Mouse (Mus musculus) cerebellum, postnatal 14 days (tissue): Measurements from ENCODE around the gene Eif2b3.

Experiments
- DNase-seq, 2 experiments: peaks; one replicate each; pipeline ENCODE4 v3.0.0; 2021; ENCODE audit warnings: mixed read lengths in 2 of 2

The Eif2b3 gene

DNA sequence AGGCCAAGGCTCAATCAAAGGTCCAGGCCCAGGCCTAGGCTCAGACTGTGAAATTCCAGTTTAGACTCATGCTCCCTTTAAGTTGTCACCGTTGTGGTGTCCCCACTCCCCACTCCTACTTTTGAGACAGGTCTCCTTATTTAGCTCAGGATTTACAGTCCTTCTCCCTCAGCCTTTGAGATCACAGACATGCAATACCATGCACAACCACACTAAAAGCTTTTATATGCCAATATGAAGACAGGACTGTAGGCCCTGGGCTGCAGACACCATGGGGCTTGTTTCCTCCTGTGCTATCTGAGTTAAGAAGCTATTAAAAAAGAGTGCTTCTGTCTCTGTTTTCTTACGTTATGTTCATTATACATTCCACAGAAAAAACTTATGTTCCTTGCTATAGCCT lies 1.5 kb upstream of the Eif2b3 start:
- DNase-seq = no peak

DNA sequence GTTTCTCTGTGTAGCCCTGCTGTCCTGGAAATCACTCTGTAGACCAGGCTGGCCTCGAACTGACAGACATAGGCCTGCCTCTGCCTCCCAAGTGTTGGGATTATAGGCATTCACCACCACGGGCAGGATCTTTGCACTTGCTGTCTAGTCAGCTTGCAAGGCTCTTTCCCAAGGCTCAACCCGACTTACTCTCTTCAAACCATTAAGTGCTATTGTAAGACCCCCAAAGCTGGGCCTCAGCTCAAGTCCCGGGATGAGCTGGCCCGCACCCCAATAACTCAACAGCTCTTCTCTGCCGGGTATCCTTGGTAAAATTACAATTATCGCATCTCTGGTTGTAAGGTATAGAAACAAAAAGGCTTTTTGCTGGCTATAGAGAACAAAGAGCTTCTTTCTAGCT lies 875 bp upstream of the Eif2b3 start:
- DNase-seq = no peak

DNA sequence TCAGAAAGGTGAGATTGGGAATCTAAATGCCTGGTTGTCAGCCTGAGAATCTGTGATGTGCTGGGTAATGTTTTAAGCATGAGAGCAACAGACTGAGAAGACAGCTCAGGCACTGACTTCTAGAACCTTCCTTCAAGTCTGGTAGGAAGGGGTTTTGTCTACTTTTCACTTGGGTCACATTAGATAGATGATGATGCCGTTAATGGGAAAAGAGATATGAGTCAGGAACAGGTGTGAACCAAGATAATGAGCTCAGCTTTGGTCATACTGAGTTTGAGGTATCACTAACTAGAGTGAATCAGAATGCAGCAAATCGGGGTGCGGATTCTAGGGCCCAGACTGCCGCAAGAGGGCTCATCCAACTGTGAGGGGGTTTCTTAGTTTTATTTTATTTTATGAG lies 4.3 kb downstream of the Eif2b3 start:
- DNase-seq = no peak

DNA sequence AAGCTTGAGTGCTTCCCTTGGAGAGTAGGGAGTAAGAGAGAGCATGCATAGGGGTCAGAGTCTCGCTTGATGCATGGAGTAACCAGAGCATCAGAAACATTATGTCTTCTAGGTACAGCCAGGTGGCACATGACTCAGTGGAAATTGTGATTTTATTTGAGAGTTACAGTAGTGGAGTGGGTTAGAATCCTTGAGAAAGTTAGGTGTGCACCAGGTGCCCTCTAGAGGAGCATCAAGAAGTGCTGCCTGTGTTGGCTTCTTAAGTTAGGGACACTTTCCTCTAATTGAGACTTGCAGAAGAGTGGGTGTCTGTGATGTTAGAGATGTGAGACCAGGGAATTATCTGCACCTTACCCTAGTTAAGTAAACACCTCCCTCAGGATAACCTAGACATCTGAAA lies 11.9 kb downstream of the Eif2b3 start:
- DNase-seq = no peak

DNA sequence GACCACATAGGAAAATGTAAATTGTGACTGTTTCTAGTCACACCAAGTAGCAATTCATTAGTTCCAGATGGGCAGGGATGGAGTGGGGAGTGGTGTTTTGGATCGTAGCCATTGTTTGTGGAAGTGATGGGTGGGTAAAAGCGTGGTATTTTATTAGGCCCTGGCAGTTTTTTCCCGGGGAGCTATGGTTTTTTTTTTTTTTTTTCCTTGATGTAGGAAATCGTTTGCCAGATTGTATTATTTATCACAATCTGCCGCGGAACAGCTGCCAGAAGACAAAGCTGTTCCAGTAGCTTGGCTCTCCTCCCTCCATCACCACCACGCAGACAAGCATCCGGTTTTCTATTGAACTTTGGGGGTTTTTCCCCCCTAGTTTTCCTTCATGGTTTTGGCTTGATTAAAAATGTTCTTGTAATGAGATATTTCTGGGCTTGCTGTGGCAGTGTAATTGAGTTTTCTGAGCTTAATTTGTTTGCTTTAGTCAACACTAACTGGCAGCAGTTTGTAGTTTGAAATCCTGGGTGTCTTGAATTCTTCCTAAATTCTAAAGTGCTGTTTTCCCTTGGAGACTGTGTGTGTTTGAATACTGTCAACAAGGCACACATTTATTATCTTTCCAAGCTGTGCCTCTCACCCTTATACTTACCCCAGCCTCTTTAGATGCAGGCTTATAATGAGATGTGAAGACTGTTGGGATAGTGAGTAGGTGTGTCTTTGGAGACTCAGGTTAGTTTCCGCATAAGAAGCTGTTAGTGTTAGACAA lies 20.9 kb downstream of the Eif2b3 start:
- peak; percentile 66 to 76 for DNase-seq

DNA sequence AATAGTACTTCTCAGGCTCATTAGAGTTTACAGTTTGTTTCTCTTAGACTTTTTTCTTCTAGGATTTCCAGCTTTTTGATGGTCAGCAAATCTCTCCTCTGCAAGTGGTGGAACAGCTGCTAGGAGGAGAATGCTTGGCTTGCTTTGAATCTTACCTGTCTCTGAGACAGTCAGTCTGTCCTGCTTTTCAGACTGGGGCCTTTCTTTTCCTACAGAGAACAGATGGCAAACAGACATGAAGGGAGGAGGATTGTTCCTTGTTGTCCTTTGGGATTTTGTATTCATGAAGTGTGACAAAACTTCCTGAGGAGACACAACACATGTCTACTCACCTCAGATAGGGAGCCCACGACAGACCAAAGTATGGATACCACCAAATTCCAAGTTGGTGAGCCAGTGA lies 21.6 kb downstream of the Eif2b3 start:
- DNase-seq = no peak

DNA sequence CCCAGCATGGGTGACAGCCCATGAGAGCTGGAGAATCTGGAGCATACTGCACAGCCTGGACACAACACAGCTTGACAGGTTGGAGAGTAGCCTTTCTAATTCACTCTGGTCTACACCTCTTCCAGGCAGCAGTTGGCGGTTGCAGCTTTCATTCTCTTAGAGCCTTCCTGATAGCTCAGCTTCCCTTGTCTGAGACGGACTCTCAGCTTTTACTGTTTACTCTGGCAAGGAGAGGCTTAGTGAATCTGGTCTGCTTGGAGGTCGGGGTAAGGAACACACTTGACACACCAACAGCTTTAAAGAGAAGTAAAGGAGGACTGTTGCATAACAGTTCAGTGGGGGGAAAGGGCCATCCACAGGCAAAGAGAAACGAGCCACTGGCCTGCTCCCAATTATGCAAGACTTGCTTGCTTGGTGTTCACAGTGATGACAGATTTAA lies 22.1 kb downstream of the Eif2b3 start:
- DNase-seq = peak; percentile 36 to 41

DNA sequence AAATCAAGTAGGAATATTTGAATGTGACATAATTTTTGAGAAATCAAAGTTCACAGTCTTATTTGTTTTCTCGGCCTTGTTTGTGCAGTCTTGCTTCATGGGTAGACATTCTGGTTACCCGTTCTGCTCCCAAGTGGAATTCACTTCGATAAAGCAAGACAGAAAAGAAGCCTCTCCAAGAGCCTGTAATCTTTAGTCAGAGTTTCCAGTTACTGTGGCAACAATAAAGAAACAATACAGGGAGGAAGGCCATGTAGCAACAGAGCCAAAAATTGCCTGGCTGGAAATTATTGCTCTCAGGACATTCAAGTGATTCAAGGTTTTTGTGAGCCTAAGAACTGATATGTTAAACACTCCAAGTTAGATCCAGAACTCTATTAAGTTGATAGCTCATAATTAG lies 29.6 kb downstream of the Eif2b3 start:
- no peak for DNase-seq

DNA sequence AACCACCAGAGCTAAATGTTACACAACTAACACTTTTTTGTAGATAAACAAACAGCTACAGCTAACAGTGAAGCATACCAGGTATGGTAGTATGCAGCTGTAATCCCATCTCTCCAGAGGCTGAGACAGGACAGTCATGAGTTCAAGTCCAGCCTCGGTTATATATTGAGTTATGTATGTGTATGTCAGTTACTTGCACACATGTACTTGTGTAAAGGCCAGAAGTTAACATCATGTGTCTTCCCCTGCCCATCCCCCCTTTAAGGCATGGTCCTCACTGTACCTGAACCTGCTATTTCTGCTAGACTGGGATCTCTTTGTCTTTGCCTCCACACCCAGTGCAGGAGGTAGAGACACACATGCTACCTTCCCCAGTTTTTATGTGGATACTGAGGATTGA lies 30.3 kb downstream of the Eif2b3 start:
- no peak for DNase-seq

DNA sequence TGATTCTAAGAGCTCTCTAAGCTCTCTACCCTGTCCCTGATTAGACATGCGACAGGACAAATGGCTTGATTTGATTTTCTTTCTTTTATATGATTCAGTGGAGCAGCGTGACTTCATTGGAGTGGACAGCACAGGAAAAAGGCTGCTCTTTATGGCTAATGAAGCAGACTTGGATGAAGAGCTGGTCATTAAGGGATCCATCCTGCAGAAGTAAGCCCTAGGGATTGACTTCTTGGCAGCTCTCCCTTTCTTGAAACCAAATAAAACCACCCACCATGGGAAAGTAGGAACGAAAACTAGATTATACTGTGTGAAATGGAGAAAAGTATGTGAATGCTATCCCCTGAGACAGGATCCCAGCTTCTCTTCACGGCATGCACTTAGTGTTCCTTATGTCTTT lies 33.4 kb downstream of the Eif2b3 start:
- DNase-seq = peak; percentile 11 to 24

DNA sequence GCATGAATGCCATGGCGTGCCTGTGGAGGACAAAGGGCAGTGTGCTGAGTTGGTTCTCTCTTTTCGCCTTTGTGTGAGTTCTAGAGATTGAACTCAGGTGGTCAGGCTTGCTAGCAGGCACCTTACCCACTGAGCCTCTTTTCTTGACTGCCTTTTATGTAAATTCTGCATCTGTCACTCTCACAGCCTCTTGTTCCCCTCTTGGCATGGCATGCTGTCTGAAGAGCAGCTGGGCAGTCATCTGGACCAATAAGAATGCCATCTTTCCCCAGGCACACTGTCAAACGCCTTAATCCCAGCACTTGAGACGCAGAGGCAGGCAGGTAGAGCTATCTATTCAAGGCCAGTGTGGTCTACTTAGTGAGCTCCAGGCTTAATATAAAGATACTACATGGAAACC lies 34.8 kb downstream of the Eif2b3 start:
- peak; percentile 17 to 21 for DNase-seq

DNA sequence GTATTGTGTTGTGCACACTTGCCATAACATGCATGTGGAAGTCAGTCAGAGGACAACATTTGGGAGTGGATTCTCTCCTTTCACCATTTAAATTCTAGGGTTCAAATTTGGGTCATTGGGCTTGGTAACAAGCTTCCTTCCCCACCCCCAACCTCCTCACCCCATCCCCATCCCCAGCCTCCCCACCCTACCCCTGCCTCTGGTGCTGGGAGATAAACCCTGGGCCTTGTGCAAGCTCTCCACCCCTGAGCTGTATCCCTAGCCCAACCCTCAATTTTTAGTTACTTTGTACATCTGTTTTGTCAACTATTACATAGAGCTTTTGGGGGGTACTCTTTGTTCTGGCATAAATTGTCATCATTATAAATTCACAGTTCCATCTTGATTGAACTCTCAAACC lies 36.9 kb downstream of the Eif2b3 start:
- DNase-seq = no peak

DNA sequence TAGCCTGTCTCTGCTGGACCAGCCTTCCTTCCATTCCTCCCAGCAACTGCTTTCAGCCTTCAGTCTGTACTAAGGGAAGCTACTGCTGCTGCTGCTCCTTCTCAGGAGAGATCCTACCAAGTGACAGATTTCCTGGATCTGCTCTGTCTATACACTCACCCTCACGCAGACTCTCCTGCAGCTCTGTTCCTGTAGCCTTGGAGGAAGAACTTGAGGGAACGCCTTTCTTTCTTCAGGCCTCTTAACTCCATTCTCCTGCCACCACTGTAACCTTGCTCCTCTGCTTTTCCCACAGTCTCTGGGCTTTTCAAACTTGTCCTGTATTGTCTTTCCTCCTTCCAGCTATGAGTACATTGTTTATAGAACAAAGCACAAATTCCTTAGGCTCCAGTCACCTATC lies 37.3 kb downstream of the Eif2b3 start:
- DNase-seq = no peak

DNA sequence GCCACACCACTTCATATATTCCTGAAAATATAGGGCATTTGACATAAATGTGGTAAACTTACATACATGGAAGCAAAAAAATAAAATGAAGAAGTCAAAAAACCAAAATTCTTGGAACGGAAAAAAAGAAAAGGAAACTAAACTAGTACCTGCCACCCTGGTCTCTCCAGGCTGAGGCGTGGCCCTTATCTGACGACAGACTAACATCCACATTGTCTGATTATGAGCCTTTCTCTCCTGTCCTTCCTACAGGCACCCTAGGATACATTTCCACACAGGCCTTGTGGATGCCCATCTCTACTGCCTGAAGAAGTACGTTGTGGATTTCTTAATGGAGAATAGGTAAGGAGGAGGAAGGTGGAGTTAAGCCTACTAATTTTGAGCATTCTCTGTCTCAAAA lies 39.3 kb downstream of the Eif2b3 start:
- DNase-seq = no peak

DNA sequence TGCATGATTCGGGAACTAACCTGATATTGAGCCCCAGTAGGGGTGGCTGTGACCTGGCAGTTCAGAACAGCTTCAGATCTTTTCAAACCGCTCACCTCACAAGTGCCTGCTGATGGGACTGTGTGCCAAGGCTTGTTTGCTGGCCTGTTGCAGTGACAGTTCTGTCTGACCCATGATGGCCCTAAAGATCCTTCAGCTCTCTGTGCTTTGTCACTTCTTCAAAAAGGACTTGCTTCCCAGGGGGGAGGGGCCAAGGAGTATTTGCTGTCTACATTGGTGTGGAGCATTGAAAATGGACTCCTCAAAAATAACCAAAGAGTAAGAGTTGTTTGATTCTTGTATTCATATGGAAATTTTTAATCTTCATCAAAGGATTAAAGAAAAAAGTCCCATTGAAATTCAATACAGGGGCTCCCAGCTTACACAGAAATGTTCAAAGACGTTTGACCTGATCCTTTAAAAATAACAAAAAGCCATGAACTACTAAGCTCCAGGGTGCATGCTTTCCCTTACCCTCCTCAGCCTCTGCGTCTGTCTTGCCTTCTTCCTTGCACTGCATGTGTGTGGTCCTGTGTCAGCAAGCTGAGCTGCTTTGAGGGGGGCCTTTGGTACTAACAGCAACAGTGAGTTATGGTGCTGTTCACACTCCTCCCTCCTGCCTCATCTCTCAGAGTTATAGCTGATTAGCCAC lies 43.6 kb downstream of the Eif2b3 start:
- DNase-seq = no peak

DNA sequence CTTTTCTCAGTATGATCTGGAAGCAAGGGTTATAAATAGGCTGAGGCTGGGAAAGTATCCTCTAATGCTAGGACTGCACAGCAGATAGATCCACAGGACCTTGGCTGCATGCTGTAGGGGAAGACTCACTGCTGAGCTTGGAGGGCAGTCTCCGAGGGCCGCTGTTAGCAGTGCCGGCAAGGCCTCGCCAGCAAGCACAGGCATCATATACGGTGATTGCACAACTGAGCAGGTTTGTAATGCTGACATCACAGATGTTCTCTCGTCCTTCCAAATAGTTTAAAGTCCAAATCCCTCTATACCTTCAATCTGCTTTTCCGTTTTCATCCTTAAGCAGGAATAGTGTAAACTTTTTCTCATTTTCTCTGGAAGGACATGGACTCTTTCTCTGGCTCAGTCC lies 48.8 kb downstream of the Eif2b3 start:
- no peak for DNase-seq

DNA sequence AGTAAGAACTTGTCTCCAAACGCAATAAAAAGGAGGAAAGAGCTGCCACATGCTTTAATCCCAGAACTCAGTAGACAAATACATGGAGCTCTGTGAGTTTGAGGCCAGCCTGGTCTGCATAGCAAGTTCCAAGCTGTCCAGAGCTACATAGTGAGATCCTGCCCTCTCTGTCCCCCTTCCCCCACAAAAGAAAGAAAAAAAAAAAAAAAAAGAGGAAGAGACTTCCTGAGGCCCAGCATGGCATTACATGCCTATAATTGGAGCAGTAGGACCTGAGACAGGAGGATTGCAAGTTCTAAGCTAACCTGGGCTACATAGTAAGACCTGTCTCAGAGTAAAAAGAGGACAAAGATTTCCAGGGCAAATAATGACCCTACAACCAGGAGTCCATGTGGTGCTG lies 50.4 kb downstream of the Eif2b3 start:
- no peak for DNase-seq

DNA sequence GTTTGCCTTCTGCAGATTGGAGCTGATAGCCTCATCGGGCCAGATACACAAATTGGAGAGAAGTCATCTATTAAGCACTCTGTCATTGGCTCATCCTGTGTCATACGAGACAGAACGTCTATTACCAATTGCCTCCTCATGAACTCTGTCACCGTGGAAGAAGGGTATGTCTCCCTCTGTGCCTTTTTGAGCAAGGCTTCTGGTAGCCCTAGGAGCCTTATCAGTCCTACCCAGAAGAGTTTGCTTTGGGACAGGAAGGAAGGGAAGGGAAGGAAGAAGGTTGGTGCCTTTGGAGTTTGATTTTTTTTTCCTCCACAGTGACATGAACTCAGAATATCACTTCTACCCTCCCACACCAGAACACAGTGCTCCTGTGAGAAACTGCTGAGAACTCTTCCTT lies 51.4 kb downstream of the Eif2b3 start:
- no peak for DNase-seq

DNA sequence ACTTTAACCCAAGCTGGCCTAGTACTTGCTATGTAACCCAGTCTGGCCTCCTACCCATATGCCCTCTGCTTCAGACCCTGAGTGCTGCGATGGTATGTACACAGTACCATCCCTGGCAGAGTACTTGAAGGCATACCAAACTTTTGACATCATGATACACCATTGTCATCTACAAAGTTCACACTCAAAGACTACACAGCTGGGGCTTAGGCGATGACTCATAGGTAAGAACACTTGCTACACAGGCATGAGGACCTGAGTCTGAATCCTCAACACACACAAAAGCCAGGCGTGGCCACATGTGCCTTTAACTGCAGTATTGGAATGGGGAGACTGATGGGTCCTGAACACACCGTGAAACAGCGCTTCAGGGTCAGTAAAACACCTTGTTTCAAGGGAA lies 52.0 kb downstream of the Eif2b3 start:
- DNase-seq = no peak

DNA sequence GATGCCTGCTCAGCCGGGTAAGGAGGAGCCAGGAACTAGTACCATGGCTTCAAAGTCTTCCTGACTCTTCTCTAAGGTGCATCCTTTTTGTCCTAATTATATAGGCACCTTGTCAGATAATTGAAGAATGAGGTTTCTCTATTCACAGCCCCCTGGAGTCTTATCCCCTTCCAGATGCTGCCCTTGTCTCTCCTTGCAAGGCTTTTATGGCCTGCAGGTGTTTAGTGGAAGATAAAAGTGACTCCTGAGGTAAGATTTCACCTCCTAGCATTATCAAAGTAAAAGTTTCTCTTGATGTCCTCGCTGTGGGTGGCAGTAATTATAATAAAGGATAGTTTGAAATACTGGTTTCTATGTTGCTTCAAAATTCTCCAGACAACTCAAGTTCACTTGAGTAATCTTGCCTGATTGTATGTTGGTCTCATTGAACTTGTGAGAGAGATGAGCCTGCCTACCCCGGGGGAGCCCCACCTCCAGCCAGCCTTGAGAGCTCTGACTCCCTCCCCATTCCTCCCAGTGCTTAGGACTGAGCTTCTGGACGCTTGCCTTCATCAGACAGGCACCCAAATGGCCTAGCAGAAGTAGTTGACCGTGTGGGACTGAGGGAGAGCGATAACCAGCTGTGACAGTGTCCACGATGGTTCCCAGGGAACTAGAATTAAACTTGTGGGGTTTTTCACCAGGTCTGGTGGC lies 68.9 kb downstream of the Eif2b3 start:
- DNase-seq = no peak

DNA sequence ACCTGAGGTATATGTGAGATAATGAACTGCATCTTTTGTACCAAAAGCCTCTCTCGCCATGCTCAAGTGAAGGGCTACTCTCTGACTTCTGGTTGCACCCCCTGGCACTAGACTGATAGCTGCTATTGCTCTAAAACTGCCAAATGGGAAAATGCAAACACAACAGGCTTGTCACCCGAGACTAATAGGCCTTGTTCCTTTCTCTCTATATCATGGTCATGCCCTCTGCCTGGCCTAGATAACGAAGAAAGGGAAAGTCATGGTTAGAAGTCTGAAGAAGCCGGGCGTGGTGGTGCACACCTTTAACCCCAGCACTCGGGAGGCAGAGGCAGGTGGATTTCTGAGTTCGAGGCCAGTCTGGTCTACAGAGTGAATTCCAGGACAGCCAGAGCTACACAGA lies 71.4 kb downstream of the Eif2b3 start:
- DNase-seq = no peak

DNA sequence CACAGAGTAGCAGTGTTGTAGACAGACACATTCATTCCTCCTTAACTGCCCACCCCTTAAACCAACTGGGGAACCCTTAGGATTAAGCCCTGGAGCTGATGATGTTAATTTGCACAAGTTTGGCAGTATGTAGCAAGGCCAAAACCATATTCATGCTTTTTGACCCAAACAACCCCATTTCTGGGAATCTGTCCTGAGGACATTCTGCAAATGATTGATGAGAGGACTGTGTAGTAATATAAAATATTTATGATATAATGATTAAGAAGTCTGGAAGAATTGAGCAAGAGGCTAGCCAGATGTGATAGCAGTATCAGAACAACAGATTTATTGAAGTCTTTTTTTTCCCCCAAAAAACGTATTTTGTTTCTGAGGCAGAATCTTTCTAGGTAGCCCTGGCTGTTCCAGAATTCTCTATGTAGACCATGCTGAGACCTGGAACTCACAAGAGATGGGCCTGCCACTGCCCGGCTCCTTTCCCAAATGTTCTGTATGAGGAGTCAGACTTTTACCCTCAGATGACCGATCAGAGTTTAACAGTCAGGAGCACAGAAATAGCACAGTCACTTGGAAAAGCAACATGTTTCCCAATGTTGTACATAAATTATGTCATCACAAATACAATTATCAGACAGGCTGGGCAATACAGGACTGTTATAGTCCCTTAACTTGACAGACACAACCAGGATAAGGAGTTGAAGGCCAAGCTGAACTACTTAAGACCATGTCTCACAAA lies 75.6 kb downstream of the Eif2b3 start:
- DNase-seq = no peak
